Mouse (Mus musculus): ENCODE measurements around the gene Gm20521.

DNA sequence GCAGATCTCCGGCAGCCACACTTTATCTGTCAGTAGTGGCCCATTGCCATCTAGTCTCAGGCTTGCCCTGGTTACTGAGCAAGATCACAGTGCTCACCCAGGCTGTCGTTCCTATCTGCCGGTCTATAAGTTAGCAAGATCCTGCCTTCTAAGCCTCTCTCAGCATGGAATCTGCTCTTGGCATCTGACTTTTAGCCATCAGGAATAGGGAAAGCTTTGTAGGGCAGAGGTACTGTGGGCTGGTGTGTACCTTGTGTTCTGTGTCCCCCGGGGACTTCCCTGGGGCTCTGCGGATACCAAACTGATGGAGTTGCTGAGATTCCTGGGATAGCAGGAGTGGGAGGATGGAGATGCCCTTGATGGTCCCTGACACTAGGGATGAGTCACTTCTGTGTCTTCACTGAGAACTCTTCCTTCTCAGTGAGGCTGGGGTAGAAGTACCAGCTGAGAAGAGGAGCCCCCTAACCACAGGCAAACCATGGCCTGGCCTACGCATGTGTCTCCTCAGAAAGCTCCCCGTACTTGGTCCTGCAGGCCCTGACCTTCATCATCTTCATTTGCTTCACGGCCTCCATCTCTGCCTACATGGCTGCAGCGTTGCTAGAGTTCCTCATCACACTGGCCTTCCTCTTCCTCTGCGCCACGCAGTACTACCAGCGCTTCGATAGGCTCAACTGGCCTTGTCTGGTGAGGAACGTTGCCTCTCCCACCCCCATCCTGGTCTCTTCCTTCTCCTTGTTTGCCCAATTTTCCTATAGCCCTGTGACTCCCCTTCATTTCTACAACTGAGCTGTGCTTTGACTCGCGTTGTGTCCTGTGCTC is 54.3 kb downstream of the Gm20521 start:
- TF ChIP-seq FLI1 (IDR thresholded peaks at IDR 0.05; ENCODE audit: low read length) = no peak
- no peak for TF ChIP-seq GATA1 (IDR thresholded peaks at IDR 0.05; ENCODE audit: borderline replicate concordance, low read length)

Data from megakaryocyte, embryonic 14.5 days (primary cell).